Mouse (Mus musculus): ENCODE measurements around the gene Wdr73. TPM values are rescaled to one million over a fixed set of nuclear protein-coding genes. Genes with fewer than 3 reads are reported as not detected.

Gene Wdr73
- total and polyA plus RNA-seq, 3 experiments, result 42.4 to 55.7 (median 48.1) TPM

DNA sequence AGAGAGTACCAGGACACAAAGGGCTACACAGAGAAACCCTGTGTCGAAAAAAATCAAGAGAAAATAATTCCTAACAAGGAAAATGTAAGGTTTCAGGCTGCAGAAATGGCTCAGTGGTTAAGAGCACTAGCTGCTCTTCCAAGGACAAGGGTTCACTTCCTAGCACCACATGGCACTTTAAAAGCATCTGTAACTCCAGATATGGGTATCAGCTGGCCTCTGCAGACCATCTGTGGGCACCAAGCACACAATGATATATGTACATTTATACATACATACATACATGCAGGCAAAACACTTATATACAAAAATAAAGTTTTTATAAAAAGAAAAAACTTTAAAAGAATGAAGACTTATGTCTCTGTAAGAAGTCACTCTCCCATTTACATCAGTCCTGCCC, 34.8 kb upstream of the Wdr73 start:
- H3K4me2 ChIP-seq (ENCODE audit: insufficient read depth, low read depth, poor library complexity, severe bottlenecking), result no peak overlapping the region
- no peak for TF ChIP-seq USF2 (conservative IDR thresholded peaks at IDR 0.05; ENCODE audit: low read depth, low read length)
- in situ Hi-C loops (cut with MboI; ENCODE audit: low pct_ligation_motif_present, low pct_unique_long_range_greater_than_20kb, low sequenced_read_pairs), result no loop called here

DNA sequence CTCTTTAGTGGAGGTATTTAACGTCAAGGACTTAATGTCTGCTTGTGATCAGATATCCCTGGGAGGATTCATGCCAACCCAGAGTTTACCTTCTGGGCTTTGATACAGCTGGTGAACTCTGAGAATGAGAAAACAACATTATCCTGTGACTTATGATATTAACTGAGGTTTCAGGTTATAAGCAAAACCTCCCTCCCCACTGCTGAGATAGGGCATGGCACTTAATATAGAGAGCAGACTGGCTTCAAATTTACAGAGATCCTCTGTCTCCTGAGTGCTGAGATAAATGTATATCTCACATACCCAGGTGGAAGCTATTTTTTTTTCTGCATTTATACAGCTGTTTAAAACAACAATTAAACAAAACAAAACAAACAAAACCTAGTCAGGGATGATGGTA, 31.7 kb upstream of the Wdr73 start:
- dilution Hi-C loops (cut with MboI; ENCODE audit: extremely low pct_ligation_motif_present, extremely low pct_unique_long_range_greater_than_20kb, low sequenced_read_pairs) (no loop called here), in situ Hi-C loops (cut with MboI; ENCODE audit: low pct_ligation_motif_present, low pct_unique_long_range_greater_than_20kb, low sequenced_read_pairs) (no loop called here)

More for the DNA sequence above, 34.8 kb upstream of the Wdr73 start:
- no peak overlapping the region for H3K4me3 ChIP-seq (replicated peaks in 1 of 3; ENCODE audit: low read depth in 2 of 3, low read length in 2 of 3, poor library complexity in 1 of 3)
- H3K36me3 ChIP-seq (replicated peaks in 1 of 2; ENCODE audit: control insufficient read depth in 1 of 2, insufficient read depth in 1 of 2, low read length in 1 of 2), result peaks cover 35 to 61% of the 10 kb centered on the region in 2 experiments
- peaks cover 2 to 16% of the 10 kb centered on the region in 2 experiments; a peak in 2 of 4 replicates for H3K4me1 ChIP-seq (ENCODE audit: control insufficient read depth in 1 of 2, insufficient read depth in 2 of 2)
- peaks cover 27% of the 10 kb centered on the region; the same call in 1 of the 2 replicates for H3K79me2 ChIP-seq (replicated peaks; ENCODE audit: control insufficient read depth, extremely low read depth, insufficient read depth, poor library complexity, severe bottlenecking)
- no peak overlapping the region for H3K9ac ChIP-seq (ENCODE audit: insufficient read depth, low read depth)
- no peaks in the 10 kb centered on the region for H3K9me3 ChIP-seq (replicated peaks; ENCODE audit: low read length)
- no peak for DNase-seq (ENCODE audit: extremely low read depth)
- H3K27ac ChIP-seq (ENCODE audit: insufficient read depth, low read depth), result no peak overlapping the region
- H3K27me3 ChIP-seq (replicated peaks), result no peaks in the 10 kb centered on the region
- dilution Hi-C loops (cut with MboI; ENCODE audit: extremely low pct_ligation_motif_present, extremely low pct_unique_long_range_greater_than_20kb, low sequenced_read_pairs), result no loop called here

DNA sequence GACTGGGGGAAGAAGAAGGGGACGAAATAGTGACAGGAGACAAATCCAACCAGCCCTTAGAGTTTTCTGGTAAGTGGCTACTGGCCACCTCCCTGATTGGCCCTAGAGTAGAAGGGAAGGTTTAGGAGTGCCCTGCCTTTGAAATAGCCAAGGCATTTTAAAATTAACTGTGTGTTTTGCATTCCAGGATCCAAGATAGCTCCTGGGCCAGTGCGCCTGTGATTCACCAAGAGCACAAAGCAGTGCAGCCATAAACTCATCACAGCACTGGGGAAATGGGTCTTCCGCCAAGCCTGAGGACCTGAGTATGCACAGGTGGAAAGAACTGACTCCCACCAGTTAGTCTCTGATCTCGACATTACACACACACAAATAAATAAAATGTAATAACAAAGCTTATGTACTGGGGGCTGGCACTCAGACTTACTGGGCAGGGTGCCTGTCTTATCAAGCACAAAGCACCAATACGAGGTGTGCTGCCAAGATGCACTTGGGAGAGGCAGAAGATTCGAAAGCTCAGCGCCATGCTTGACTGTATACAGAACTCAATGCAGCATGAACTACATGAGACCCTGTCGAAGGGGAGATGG, 30.6 kb upstream of the Wdr73 start:
- Histone ChIP-seq H3K27ac (ENCODE audit: insufficient read depth, low read depth) (no peak overlapping the region), H3K4me2 (ENCODE audit: insufficient read depth, low read depth, poor library complexity, severe bottlenecking) (no peak overlapping the region), H3K9me3 (replicated peaks; ENCODE audit: low read length) (no peaks in the 10 kb centered on the region), H3K9ac (ENCODE audit: insufficient read depth, low read depth) (no peak overlapping the region), H3K4me1 (ENCODE audit: control insufficient read depth in 1 of 2, insufficient read depth in 2 of 2) (no peaks in the 10 kb centered on the region), H3K79me2 (replicated peaks; ENCODE audit: control insufficient read depth, extremely low read depth, insufficient read depth, poor library complexity, severe bottlenecking) (peaks cover 10% of the 10 kb centered on the region; the same call in 1 of the 2 replicates), H3K4me3 (replicated peaks in 1 of 3; ENCODE audit: low read depth in 2 of 3, low read length in 2 of 3, poor library complexity in 1 of 3) (no peak overlapping the region), H3K27me3 (replicated peaks) (no peaks in the 10 kb centered on the region), H3K36me3 (replicated peaks in 1 of 2; ENCODE audit: control insufficient read depth in 1 of 2, insufficient read depth in 1 of 2, low read length in 1 of 2) (peaks cover 43 to 72% of the 10 kb centered on the region in 2 experiments)
- TF ChIP-seq IRF4 (IDR thresholded peaks at IDR 0.05; ENCODE audit: low read depth, low read length) (no peak), GABPA (IDR thresholded peaks at IDR 0.05; ENCODE audit: insufficient replicate concordance, low read depth, low read length) (no peak), MYC (IDR thresholded peaks at IDR 0.05; ENCODE audit: low read depth, low read length) (no peak), HCFC1 (IDR thresholded peaks at IDR 0.05; ENCODE audit: low read depth, low read length) (no peak), CHD2 (IDR thresholded peaks at IDR 0.05; ENCODE audit: low read length) (no peak), SMC3 (IDR thresholded peaks at IDR 0.05; ENCODE audit: low read depth, low read length) (no peak), CHD1 (IDR thresholded peaks at IDR 0.05; ENCODE audit: low read depth, low read length) (no peak), ELF1 (IDR thresholded peaks at IDR 0.05; ENCODE audit: low read depth, low read length) (no peak), MAFK (IDR thresholded peaks at IDR 0.05; ENCODE audit: insufficient replicate concordance, low read length) (no peak), MEF2A (IDR thresholded peaks at IDR 0.05; ENCODE audit: borderline replicate concordance, low read depth, low read length) (no peak), E2F4 (IDR thresholded peaks at IDR 0.05; ENCODE audit: insufficient replicate concordance, low read depth, low read length) (no peak), ZNF384 (IDR thresholded peaks at IDR 0.05; ENCODE audit: low read depth, low read length) (no peak), MAZ (IDR thresholded peaks at IDR 0.05; ENCODE audit: low read depth, low read length) (no peak), MXI1 (IDR thresholded peaks at IDR 0.05; ENCODE audit: low read depth, low read length) (no peak), CTCF (conservative IDR thresholded peaks at IDR 0.05 in 1 of 2, IDR thresholded peaks at IDR 0.05 in 1 of 2; ENCODE audit: low read depth in 2 of 2, low read length in 2 of 2) (no peak), BHLHE40 (IDR thresholded peaks at IDR 0.05; ENCODE audit: low read depth, low read length) (no peak), TCF12 (IDR thresholded peaks at IDR 0.05; ENCODE audit: low read depth, low read length) (no peak), RAD21 (IDR thresholded peaks at IDR 0.05; ENCODE audit: low read depth, low read length) (no peak)
- dilution Hi-C loops (cut with MboI; ENCODE audit: extremely low pct_ligation_motif_present, extremely low pct_unique_long_range_greater_than_20kb, low sequenced_read_pairs), result no loop called here
- in situ Hi-C loops (cut with MboI; ENCODE audit: low pct_ligation_motif_present, low pct_unique_long_range_greater_than_20kb, low sequenced_read_pairs), result no loop called here
- DNase-seq (ENCODE audit: extremely low read depth), result no peak

More for the DNA sequence above, 31.7 kb upstream of the Wdr73 start:
- no peak overlapping the region for H3K4me2 ChIP-seq (ENCODE audit: insufficient read depth, low read depth, poor library complexity, severe bottlenecking)
- TF ChIP-seq MYC (IDR thresholded peaks at IDR 0.05; ENCODE audit: low read depth, low read length), result no peak
- TF ChIP-seq MAX (IDR thresholded peaks at IDR 0.05; ENCODE audit: low read length), result no peak
- H3K9ac ChIP-seq (ENCODE audit: insufficient read depth, low read depth), result no peak overlapping the region
- no peaks in the 10 kb centered on the region for H3K27me3 ChIP-seq (replicated peaks)
- peaks cover 0 to 2% of the 10 kb centered on the region in 2 experiments; a peak in 1 of 4 replicates for H3K4me1 ChIP-seq (ENCODE audit: control insufficient read depth in 1 of 2, insufficient read depth in 2 of 2)
- DNase-seq (ENCODE audit: extremely low read depth), result no peak
- no peaks in the 10 kb centered on the region for H3K9me3 ChIP-seq (replicated peaks; ENCODE audit: low read length)
- H3K79me2 ChIP-seq (replicated peaks; ENCODE audit: control insufficient read depth, extremely low read depth, insufficient read depth, poor library complexity, severe bottlenecking), result peaks cover 10% of the 10 kb centered on the region; the same call in 1 of the 2 replicates
- no peak overlapping the region for H3K27ac ChIP-seq (ENCODE audit: insufficient read depth, low read depth)
- peaks cover 36 to 65% of the 10 kb centered on the region in 2 experiments for H3K36me3 ChIP-seq (replicated peaks in 1 of 2; ENCODE audit: control insufficient read depth in 1 of 2, insufficient read depth in 1 of 2, low read length in 1 of 2)
- H3K4me3 ChIP-seq (replicated peaks in 1 of 3; ENCODE audit: low read depth in 2 of 3, low read length in 2 of 3, poor library complexity in 1 of 3), result no peak overlapping the region

All from CH12.LX (cell line).